Mouse (Mus musculus): ENCODE results near the gene Camkmt. TPM values are rescaled to one million over a fixed set of nuclear protein-coding genes. Genes with fewer than 3 reads are reported as not detected.
A peak's percentile ranks its signal among the peaks of the same experiment; 100 is the strongest.

Gene Camkmt
- polyA plus RNA-seq, 1 experiment from 2014 or later: 8.2 TPM

- H3K4me3 ChIP-seq (ENCODE audit: control insufficient read depth in 1 of 2, insufficient read depth in 1 of 2, low read depth in 1 of 2, low read length in 2 of 2): no peak overlapping the region
- 73% methylated on average over 7 of the region's 7 CpGs for WGBS
- H3K27ac ChIP-seq (replicated peaks in 1 of 2; ENCODE audit: control insufficient read depth in 1 of 2, insufficient read depth in 1 of 2, low read depth in 2 of 2, low read length in 2 of 2): no peak overlapping the region
- ATAC-seq (ENCODE audit: insufficient number of reproducible peaks, insufficient read depth, low FRiP score, low read depth): no peak
- no peak overlapping the region for H3K4me2 ChIP-seq (ENCODE audit: low read length)
- no peaks in the 10 kb centered on the region for H3K36me3 ChIP-seq (ENCODE audit: control insufficient read depth, insufficient read depth, low read length)
- no peaks in the 10 kb centered on the region for H3K9me3 ChIP-seq (ENCODE audit: control insufficient read depth, low read length)
- H3K9ac ChIP-seq (ENCODE audit: low read length): no peak overlapping the region
- peaks cover 2 to 14% of the 10 kb centered on the region in 2 experiments; a peak in 2 of 4 replicates for H3K4me1 ChIP-seq (ENCODE audit: control insufficient read depth in 2 of 2, insufficient read depth in 2 of 2, low read length in 2 of 2)
- H3K27me3 ChIP-seq (ENCODE audit: control insufficient read depth, insufficient read depth, low read length): no peaks in the 10 kb centered on the region
Measured at GRCm38 (mm10) chr17:85372523-85372922, 282.2 kb downstream of the Camkmt start.

GRCm38 (mm10) chr17:85374100-85374833 lies 283.9 kb downstream of the Camkmt start:
- H3K27me3 ChIP-seq (ENCODE audit: control insufficient read depth, insufficient read depth, low read length): no peaks in the 10 kb centered on the region
- WGBS: 60% methylated on average over 19 of the region's 19 CpGs
- no peak for ATAC-seq (ENCODE audit: insufficient number of reproducible peaks, insufficient read depth, low FRiP score, low read depth)
- H3K4me1 ChIP-seq (ENCODE audit: control insufficient read depth in 2 of 2, insufficient read depth in 2 of 2, low read length in 2 of 2): peaks cover 5 to 18% of the 10 kb centered on the region in 2 experiments; a peak in 3 of 4 replicates
- H3K9me3 ChIP-seq (ENCODE audit: control insufficient read depth, low read length): no peaks in the 10 kb centered on the region
- no peak overlapping the region for H3K4me3 ChIP-seq (ENCODE audit: control insufficient read depth in 1 of 2, insufficient read depth in 1 of 2, low read depth in 1 of 2, low read length in 2 of 2)
- H3K4me2 ChIP-seq (ENCODE audit: low read length): 0 out of 2 replicates have a peak overlapping the region, but pooled peaks have one; percentile 24
- no peaks in the 10 kb centered on the region for H3K36me3 ChIP-seq (ENCODE audit: control insufficient read depth, insufficient read depth, low read length)
- H3K27ac ChIP-seq (replicated peaks in 1 of 2; ENCODE audit: control insufficient read depth in 1 of 2, insufficient read depth in 1 of 2, low read depth in 2 of 2, low read length in 2 of 2): no peak overlapping the region
- no peak overlapping the region for H3K9ac ChIP-seq (ENCODE audit: low read length)

- Histone ChIP-seq H3K4me1 (ENCODE audit: control insufficient read depth in 2 of 2, insufficient read depth in 2 of 2, low read length in 2 of 2) (peaks cover 5 to 18% of the 10 kb centered on the region in 2 experiments; a peak in 3 of 4 replicates), H3K9me3 (ENCODE audit: control insufficient read depth, low read length) (no peaks in the 10 kb centered on the region), H3K4me2 (ENCODE audit: low read length) (0 out of 2 replicates have a peak overlapping the region, but pooled peaks have one; percentile 24), H3K27me3 (ENCODE audit: control insufficient read depth, insufficient read depth, low read length) (no peaks in the 10 kb centered on the region), H3K36me3 (ENCODE audit: control insufficient read depth, insufficient read depth, low read length) (no peaks in the 10 kb centered on the region), H3K4me3 (ENCODE audit: control insufficient read depth in 1 of 2, insufficient read depth in 1 of 2, low read depth in 1 of 2, low read length in 2 of 2) (no peak overlapping the region), H3K9ac (ENCODE audit: low read length) (no peak overlapping the region), H3K27ac (replicated peaks in 1 of 2; ENCODE audit: control insufficient read depth in 1 of 2, insufficient read depth in 1 of 2, low read depth in 2 of 2, low read length in 2 of 2) (no peak overlapping the region)
- 58% methylated on average over 8 of the region's 8 CpGs for WGBS
- no peak for ATAC-seq (ENCODE audit: insufficient number of reproducible peaks, insufficient read depth, low FRiP score, low read depth)
Measured at GRCm38 (mm10) chr17:85374834-85375176, 284.5 kb downstream of the Camkmt start.

- no peak for ATAC-seq (ENCODE audit: insufficient number of reproducible peaks, insufficient read depth, low FRiP score, low read depth)
- Histone ChIP-seq H3K4me3 (ENCODE audit: control insufficient read depth in 1 of 2, insufficient read depth in 1 of 2, low read depth in 1 of 2, low read length in 2 of 2) (no peak overlapping the region), H3K4me1 (ENCODE audit: control insufficient read depth in 2 of 2, insufficient read depth in 2 of 2, low read length in 2 of 2) (peaks cover 5 to 18% of the 10 kb centered on the region in 2 experiments; a peak in 3 of 4 replicates), H3K36me3 (ENCODE audit: control insufficient read depth, insufficient read depth, low read length) (no peaks in the 10 kb centered on the region), H3K4me2 (ENCODE audit: low read length) (no peak overlapping the region), H3K9ac (ENCODE audit: low read length) (no peak overlapping the region), H3K27me3 (ENCODE audit: control insufficient read depth, insufficient read depth, low read length) (no peaks in the 10 kb centered on the region), H3K27ac (replicated peaks in 1 of 2; ENCODE audit: control insufficient read depth in 1 of 2, insufficient read depth in 1 of 2, low read depth in 2 of 2, low read length in 2 of 2) (no peak overlapping the region), H3K9me3 (ENCODE audit: control insufficient read depth, low read length) (no peaks in the 10 kb centered on the region)
- 45% methylated on average over 10 of the region's 10 CpGs for WGBS
Measured at GRCm38 (mm10) chr17:85375523-85375922, 285.2 kb downstream of the Camkmt start.

- H3K27me3 ChIP-seq (ENCODE audit: control insufficient read depth, insufficient read depth, low read length): no peaks in the 10 kb centered on the region
- WGBS: 53% methylated on average over 8 of the region's 8 CpGs
- ATAC-seq (ENCODE audit: insufficient number of reproducible peaks, insufficient read depth, low FRiP score, low read depth): no peak
- H3K27ac ChIP-seq (replicated peaks in 1 of 2; ENCODE audit: control insufficient read depth in 1 of 2, insufficient read depth in 1 of 2, low read depth in 2 of 2, low read length in 2 of 2): no peak overlapping the region
- no peaks in the 10 kb centered on the region for H3K36me3 ChIP-seq (ENCODE audit: control insufficient read depth, insufficient read depth, low read length)
- H3K4me2 ChIP-seq (ENCODE audit: low read length): no peak overlapping the region
- no peaks in the 10 kb centered on the region for H3K9me3 ChIP-seq (ENCODE audit: control insufficient read depth, low read length)
- H3K4me3 ChIP-seq (ENCODE audit: control insufficient read depth in 1 of 2, insufficient read depth in 1 of 2, low read depth in 1 of 2, low read length in 2 of 2): no peak overlapping the region
- H3K4me1 ChIP-seq (ENCODE audit: control insufficient read depth in 2 of 2, insufficient read depth in 2 of 2, low read length in 2 of 2): peaks cover 5 to 18% of the 10 kb centered on the region in 2 experiments; a peak in 3 of 4 replicates
- no peak overlapping the region for H3K9ac ChIP-seq (ENCODE audit: low read length)
Measured at GRCm38 (mm10) chr17:85377496-85377895, 287.1 kb downstream of the Camkmt start.

GRCm38 (mm10) chr17:85379101-85379500 lies 288.7 kb downstream of the Camkmt start:
- H3K9ac ChIP-seq (ENCODE audit: low read length): no peak overlapping the region
- H3K27me3 ChIP-seq (ENCODE audit: control insufficient read depth, insufficient read depth, low read length): no peaks in the 10 kb centered on the region
- no peak overlapping the region for H3K4me2 ChIP-seq (ENCODE audit: low read length)
- peaks cover 5 to 18% of the 10 kb centered on the region in 2 experiments; a peak in 3 of 4 replicates for H3K4me1 ChIP-seq (ENCODE audit: control insufficient read depth in 2 of 2, insufficient read depth in 2 of 2, low read length in 2 of 2)
- WGBS: 89% methylated on average over 7 of the region's 7 CpGs
- H3K9me3 ChIP-seq (ENCODE audit: control insufficient read depth, low read length): no peaks in the 10 kb centered on the region
- no peaks in the 10 kb centered on the region for H3K36me3 ChIP-seq (ENCODE audit: control insufficient read depth, insufficient read depth, low read length)
- no peak overlapping the region for H3K4me3 ChIP-seq (ENCODE audit: control insufficient read depth in 1 of 2, insufficient read depth in 1 of 2, low read depth in 1 of 2, low read length in 2 of 2)
- no peak overlapping the region for H3K27ac ChIP-seq (replicated peaks in 1 of 2; ENCODE audit: control insufficient read depth in 1 of 2, insufficient read depth in 1 of 2, low read depth in 2 of 2, low read length in 2 of 2)
- no peak for ATAC-seq (ENCODE audit: insufficient number of reproducible peaks, insufficient read depth, low FRiP score, low read depth)

GRCm38 (mm10) chr17:85381578-85382223 lies 291.3 kb downstream of the Camkmt start:
- ATAC-seq (ENCODE audit: insufficient number of reproducible peaks, insufficient read depth, low FRiP score, low read depth): no peak
- H3K36me3 ChIP-seq (ENCODE audit: control insufficient read depth, insufficient read depth, low read length): no peaks in the 10 kb centered on the region
- no peak overlapping the region for H3K27ac ChIP-seq (replicated peaks in 1 of 2; ENCODE audit: control insufficient read depth in 1 of 2, insufficient read depth in 1 of 2, low read depth in 2 of 2, low read length in 2 of 2)
- H3K4me3 ChIP-seq (ENCODE audit: control insufficient read depth in 1 of 2, insufficient read depth in 1 of 2, low read depth in 1 of 2, low read length in 2 of 2): no peak overlapping the region
- no peaks in the 10 kb centered on the region for H3K9me3 ChIP-seq (ENCODE audit: control insufficient read depth, low read length)
- 68% methylated on average over 8 of the region's 8 CpGs for WGBS
- H3K4me2 ChIP-seq (ENCODE audit: low read length): no peak overlapping the region
- no peaks in the 10 kb centered on the region for H3K27me3 ChIP-seq (ENCODE audit: control insufficient read depth, insufficient read depth, low read length)
- H3K4me1 ChIP-seq (ENCODE audit: control insufficient read depth in 2 of 2, insufficient read depth in 2 of 2, low read length in 2 of 2): peaks cover 3 to 5% of the 10 kb centered on the region in 2 experiments; a peak in 2 of 4 replicates
- no peak overlapping the region for H3K9ac ChIP-seq (ENCODE audit: low read length)

All from heart, embryonic 14.5 days (tissue).